Mouse (Mus musculus) midbrain, embryonic 11.5 days (tissue): Measurements from ENCODE around the gene Car2. TPM values are rescaled to one million over a fixed set of nuclear protein-coding genes. Genes with fewer than 3 reads are reported as not detected.
A peak's percentile ranks its signal among the peaks of the same experiment; 100 is the strongest.

Experiments
- ATAC-seq: fragments of 200-750 bp; cut with Nextera tagmentation; 2 replicates; pipeline ENCODE4 v1.8.0; 2017; ENCODE audit warnings: moderate TSS enrichment, moderate library complexity; ENCODE audit not compliant: low FRiP score
- DNase-seq: peaks from one replicate; pipeline ENCODE4 v3.0.0; 2015; ENCODE audit warnings: low spot score; ENCODE audit errors: missing footprints
- H3K27ac ChIP-seq: fragments of 300-500 bp; sonication (generic); 2 replicates; pipeline ENCODE4 v1.5.1; 2014; ENCODE audit warnings: low read depth, low read length
- H3K27me3 ChIP-seq: fragments of 300-500 bp; sonication (generic); 2 replicates; pipeline ENCODE4 v1.6.1; 2014; ENCODE audit warnings: mild to moderate bottlenecking, low read length, moderate library complexity, mixed read lengths; ENCODE audit not compliant: control insufficient read depth, insufficient read depth
- H3K36me3 ChIP-seq: fragments of 300-500 bp; sonication (generic); 2 replicates; pipeline ENCODE4 v1.6.1; 2014; ENCODE audit warnings: mild to moderate bottlenecking, low read length, moderate library complexity, mixed read lengths; ENCODE audit not compliant: control insufficient read depth, insufficient read depth
- H3K4me1 ChIP-seq: fragments of 300-500 bp; sonication (generic); 2 replicates; pipeline ENCODE4 v1.6.1; 2014; ENCODE audit warnings: low read length; ENCODE audit not compliant: control insufficient read depth, insufficient read depth
- H3K4me2 ChIP-seq: fragments of 300-500 bp; sonication (generic); 2 replicates; pipeline ENCODE4 v1.6.1; 2014; ENCODE audit warnings: mild to moderate bottlenecking, moderate library complexity
- H3K4me3 ChIP-seq: fragments of 300-500 bp; sonication (generic); 2 replicates; pipeline ENCODE4 v1.5.1; 2014; ENCODE audit warnings: low read depth, low read length
- H3K9ac ChIP-seq: fragments of 300-500 bp; sonication (generic); 2 replicates; pipeline ENCODE4 v1.6.1; 2014; ENCODE audit warnings: low read length
- H3K9me3 ChIP-seq: fragments of 300-500 bp; sonication (generic); 2 replicates; pipeline ENCODE4 v1.6.1; 2016; ENCODE audit warnings: low read length; ENCODE audit not compliant: control insufficient read depth
- WGBS: fragments of 180-500 bp; shearing (Covaris S2); extraction: QIAGEN DNeasy Blood & Tissue Kit; methylation state at CpG from one replicate; pipeline ENCODE4 v1.1.7; 2014; 5-methylcytosine and 5-hydroxymethylcytosine counted together
- polyA plus RNA-seq: library from polyadenylated mRNA; unstranded; fragments of >200 nt; fragmentation: Nextera tagmentation; extraction: Ambion mirVana; gene quantifications from 2 replicates; pipeline ENCODE4 v1.2.1, GENCODE M21; 2014

Car2 gene
- polyA plus RNA-seq, 1 experiment from 2014 or later, result 108 TPM

DNA sequence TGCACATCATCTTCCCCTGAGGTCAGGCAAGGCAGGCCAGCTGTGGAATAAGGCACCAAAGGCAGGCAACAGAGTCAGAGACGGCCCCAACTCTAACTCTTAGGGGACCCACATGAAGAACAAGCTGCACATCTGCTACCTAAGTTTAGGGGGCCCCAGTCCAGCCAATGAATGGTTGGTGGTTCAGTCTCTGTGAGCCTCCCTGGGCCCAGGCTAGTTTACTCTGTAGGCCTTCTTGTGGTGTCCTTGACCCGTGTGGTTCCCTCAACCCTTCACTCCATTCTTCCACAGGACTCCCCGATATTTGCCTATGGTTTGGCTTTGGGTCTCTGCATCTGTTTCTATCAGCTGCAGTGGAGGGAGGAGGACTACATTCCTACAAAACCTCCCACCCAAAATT is 17.3 kb downstream of the Car2 start:
- no peaks in the 10 kb centered on the region for H3K27me3 ChIP-seq
- H3K4me3 ChIP-seq, result no peak overlapping the region
- no peak for DNase-seq
- 79% methylated on average over 3 of the region's 3 CpGs for WGBS
- peaks cover 6% of the 10 kb centered on the region; the same call in 1 of the 2 replicates for H3K4me1 ChIP-seq
- H3K4me2 ChIP-seq, result no peak overlapping the region
- no peaks in the 10 kb centered on the region for H3K9me3 ChIP-seq
- no peaks in the 10 kb centered on the region for H3K36me3 ChIP-seq
- H3K9ac ChIP-seq, result no peak overlapping the region
- ATAC-seq, result no peak
- no peak overlapping the region for H3K27ac ChIP-seq

DNA sequence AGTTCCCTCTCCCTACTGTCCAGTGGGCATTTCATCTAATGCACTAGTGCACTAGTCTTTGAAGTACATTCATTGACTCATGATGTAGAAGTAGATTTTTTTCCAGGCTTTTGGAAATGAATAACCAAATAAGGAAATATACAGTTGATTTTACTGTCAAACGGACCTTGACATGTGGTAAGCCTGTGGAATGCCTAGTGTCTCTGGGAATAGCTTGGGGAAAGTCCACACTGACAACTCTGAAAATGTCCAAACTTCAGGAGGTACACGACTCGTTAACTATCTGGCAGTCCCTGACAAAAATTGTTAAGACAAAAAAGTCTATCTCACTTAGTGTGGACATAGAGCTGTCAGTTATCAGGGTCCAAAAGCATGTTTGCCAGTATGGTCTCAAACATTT is 18.1 kb downstream of the Car2 start:
- H3K9ac ChIP-seq, result no peak overlapping the region
- H3K4me1 ChIP-seq, result peaks cover 4% of the 10 kb centered on the region; the same call in 1 of the 2 replicates
- H3K9me3 ChIP-seq, result no peaks in the 10 kb centered on the region
- H3K4me3 ChIP-seq, result no peak overlapping the region
- no peak overlapping the region for H3K4me2 ChIP-seq
- 88% methylated on average over 3 of the region's 3 CpGs for WGBS
- ATAC-seq, result no peak
- no peak overlapping the region for H3K27ac ChIP-seq
- DNase-seq, result peak; percentile 19
- no peaks in the 10 kb centered on the region for H3K27me3 ChIP-seq
- no peaks in the 10 kb centered on the region for H3K36me3 ChIP-seq

DNA sequence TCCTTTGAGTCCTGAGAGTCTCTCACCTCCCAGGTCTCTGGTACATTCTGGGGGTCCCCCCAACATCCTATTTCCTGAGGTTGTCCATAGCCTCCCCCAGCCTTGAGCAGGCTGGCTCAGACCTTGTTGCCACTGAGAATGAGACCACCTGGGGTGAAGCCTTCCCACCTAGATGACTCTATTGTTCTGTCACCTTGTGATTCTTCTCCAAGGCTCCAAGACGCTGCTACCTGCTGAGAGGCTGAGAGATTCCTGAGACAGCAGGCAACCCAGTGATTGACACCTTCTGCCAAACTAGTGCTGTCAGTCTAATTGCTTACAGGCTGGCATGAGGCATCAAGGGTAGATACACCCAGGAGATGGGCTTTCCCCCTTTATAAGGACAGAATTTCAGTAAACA is 21.2 kb downstream of the Car2 start:
- ATAC-seq, result no peak
- no peaks in the 10 kb centered on the region for H3K9me3 ChIP-seq
- no peaks in the 10 kb centered on the region for H3K36me3 ChIP-seq
- no peak overlapping the region for H3K27ac ChIP-seq
- H3K4me1 ChIP-seq, result no peaks in the 10 kb centered on the region
- no peak overlapping the region for H3K9ac ChIP-seq
- H3K27me3 ChIP-seq, result no peaks in the 10 kb centered on the region
- DNase-seq, result no peak
- no peak overlapping the region for H3K4me3 ChIP-seq
- H3K4me2 ChIP-seq, result no peak overlapping the region
- WGBS, result 38% methylated on average over 1 of the region's 1 CpGs

DNA sequence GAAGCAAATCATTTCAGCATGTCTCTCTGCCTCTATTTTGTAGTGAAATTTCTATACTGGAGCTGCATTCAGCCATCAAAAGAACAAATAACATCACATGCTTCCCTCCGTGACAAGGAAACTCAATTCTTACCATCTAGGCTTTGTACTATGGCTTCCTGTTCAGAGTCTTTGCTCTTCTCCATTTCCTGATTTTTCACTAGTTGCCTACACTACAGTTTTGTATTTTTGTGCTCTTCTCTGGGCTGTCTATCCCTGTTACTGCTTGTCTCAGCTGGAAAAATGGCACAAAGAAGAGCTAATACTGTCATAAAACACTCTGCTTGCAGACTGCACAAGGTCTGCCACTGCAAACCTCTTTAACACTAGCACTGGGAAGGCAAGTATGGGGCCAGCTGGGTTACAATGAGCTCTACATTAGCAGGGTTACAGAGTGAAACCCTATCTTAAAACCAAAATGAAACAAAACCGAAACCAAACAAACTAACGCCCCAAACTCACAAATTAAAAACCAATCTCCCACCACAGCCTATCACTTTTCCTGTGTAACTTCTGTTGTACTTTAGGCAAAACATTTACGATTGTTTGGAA is 26.0 kb downstream of the Car2 start:
- no peak overlapping the region for H3K27ac ChIP-seq
- DNase-seq (peak; percentile 53), ATAC-seq (no peak)
- H3K27me3 ChIP-seq, result no peaks in the 10 kb centered on the region
- no peak overlapping the region for H3K4me2 ChIP-seq
- no peak overlapping the region for H3K4me3 ChIP-seq
- no peaks in the 10 kb centered on the region for H3K4me1 ChIP-seq
- 88% methylated on average over 4 of the region's 4 CpGs for WGBS
- H3K36me3 ChIP-seq, result no peaks in the 10 kb centered on the region
- no peak overlapping the region for H3K9ac ChIP-seq
- no peaks in the 10 kb centered on the region for H3K9me3 ChIP-seq

DNA sequence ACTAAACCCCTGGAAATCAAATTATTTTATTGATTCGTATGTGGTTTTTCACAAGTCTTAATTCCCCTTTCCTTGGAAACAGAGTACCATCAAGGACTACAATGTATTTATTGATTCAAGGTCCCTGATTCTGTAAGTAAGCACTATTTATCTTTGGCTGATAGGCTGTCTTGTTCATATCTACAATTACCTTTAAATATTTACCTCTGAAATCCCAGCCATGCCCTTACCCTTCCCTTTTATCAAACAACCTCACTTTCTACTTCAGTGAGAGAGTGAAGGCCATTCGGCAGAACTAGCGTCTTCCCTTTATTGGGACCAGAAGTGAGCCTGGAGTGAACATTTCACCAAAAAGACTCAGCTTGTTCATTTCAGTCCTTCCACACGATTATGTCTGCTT is 27.7 kb downstream of the Car2 start:
- H3K27ac ChIP-seq, result no peak overlapping the region
- no peak overlapping the region for H3K4me2 ChIP-seq
- 86% methylated on average over 4 of the region's 4 CpGs for WGBS
- no peaks in the 10 kb centered on the region for H3K36me3 ChIP-seq
- no peak for DNase-seq
- H3K9me3 ChIP-seq, result no peaks in the 10 kb centered on the region
- no peak overlapping the region for H3K4me3 ChIP-seq
- no peaks in the 10 kb centered on the region for H3K27me3 ChIP-seq
- no peak overlapping the region for H3K9ac ChIP-seq
- ATAC-seq, result no peak
- no peaks in the 10 kb centered on the region for H3K4me1 ChIP-seq

DNA sequence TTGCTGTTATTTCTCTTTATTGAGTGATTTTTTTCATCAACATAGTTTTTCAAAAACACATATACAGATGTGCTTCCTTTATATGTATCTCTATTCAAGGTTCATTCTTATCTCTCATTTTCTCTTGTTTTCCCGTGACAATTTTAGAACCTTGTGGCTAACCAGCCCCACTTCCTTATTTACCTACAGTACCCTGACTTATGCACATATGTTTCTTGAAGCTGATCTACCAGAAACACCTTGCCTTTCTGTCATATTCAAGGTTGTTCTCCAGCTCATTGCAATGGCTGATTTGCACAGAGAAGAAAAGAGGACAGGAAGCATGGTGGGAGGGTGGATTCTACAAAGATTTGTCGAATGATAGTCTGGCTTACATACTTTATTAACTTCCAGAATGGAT is 29.3 kb downstream of the Car2 start:
- WGBS, result 93% methylated on average over 2 of the region's 2 CpGs
- DNase-seq (no peak), ATAC-seq (no peak)
- Histone ChIP-seq H3K27ac (no peak overlapping the region), H3K4me3 (no peak overlapping the region), H3K27me3 (no peaks in the 10 kb centered on the region), H3K4me2 (no peak overlapping the region), H3K9ac (no peak overlapping the region), H3K36me3 (no peaks in the 10 kb centered on the region), H3K4me1 (no peaks in the 10 kb centered on the region), H3K9me3 (no peaks in the 10 kb centered on the region)

DNA sequence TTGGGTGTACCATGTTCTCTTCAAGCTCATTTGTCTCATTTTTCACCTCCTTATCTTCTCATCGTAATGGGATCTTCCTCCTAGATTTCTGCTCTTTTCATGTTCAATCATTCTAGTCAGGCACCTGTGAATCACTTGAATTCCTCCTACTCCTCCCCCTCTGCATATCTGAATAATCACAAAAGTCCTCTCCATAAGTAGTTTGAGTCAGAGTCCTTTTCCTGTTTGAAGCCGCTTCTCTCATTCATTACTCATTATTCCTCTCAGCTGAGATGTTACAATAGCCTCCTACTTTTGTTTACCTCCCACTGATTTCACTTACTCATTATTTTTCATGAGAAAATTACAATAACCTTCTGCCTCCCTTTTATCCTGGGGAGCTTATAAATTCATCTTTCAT is 31.2 kb downstream of the Car2 start:
- H3K9ac ChIP-seq, result no peak overlapping the region
- H3K4me3 ChIP-seq, result no peak overlapping the region
- H3K9me3 ChIP-seq, result no peaks in the 10 kb centered on the region
- no peak for DNase-seq
- H3K36me3 ChIP-seq, result no peaks in the 10 kb centered on the region
- 52% methylated on average over 2 of the region's 2 CpGs for WGBS
- no peak for ATAC-seq
- no peak overlapping the region for H3K4me2 ChIP-seq
- H3K4me1 ChIP-seq, result no peaks in the 10 kb centered on the region
- H3K27me3 ChIP-seq, result no peaks in the 10 kb centered on the region
- H3K27ac ChIP-seq, result no peak overlapping the region

DNA sequence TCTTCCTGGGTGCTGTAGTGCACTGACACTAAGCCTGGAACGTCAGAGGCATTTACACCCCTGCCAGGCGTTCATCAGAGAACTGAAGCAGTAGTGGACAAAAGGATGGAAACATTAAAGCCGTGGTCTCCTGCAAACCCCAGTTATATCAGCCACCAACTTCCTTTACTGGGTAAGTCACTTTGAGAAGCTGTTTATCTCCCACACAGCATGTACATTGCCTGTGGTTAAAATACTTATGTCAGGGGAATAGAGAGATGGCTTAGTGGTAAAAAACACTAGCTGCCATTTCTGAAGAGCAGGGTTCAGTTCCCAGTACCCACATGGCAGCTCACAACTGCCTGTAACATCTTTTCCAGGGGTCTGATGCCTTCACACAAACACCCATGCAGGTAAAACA is 58.6 kb downstream of the Car2 start:
- Histone ChIP-seq H3K4me2 (no peak overlapping the region), H3K9ac (no peak overlapping the region), H3K27ac (no peak overlapping the region), H3K9me3 (no peaks in the 10 kb centered on the region), H3K36me3 (no peaks in the 10 kb centered on the region), H3K27me3 (no peaks in the 10 kb centered on the region), H3K4me1 (no peaks in the 10 kb centered on the region), H3K4me3 (no peak overlapping the region)
- DNase-seq (no peak), ATAC-seq (no peak)
- 67% methylated on average over 3 of the region's 3 CpGs for WGBS

DNA sequence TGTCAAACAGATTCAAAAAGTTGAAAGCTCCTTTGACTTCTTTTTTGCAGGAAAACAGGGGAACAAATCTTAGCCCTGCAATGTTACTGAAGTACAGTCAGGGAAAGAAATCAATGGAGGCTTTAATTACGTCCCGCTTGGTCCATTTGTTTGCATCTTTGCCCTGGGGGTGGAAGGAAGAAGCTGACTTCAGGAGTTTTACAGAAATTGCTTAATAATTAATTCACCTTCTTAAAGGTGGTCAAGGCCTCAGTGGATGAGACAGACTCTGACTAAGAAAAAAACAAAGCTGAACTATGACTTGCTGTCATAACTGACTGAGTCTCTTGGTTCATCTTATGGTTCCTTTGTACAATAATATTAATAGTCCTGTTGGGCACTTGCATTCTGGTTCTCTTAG is 59.6 kb downstream of the Car2 start:
- no peaks in the 10 kb centered on the region for H3K4me1 ChIP-seq
- no peak for DNase-seq
- H3K27ac ChIP-seq, result no peak overlapping the region
- H3K9me3 ChIP-seq, result no peaks in the 10 kb centered on the region
- ATAC-seq, result no peak
- no peak overlapping the region for H3K4me2 ChIP-seq
- 83% methylated on average over 2 of the region's 2 CpGs for WGBS
- H3K9ac ChIP-seq, result no peak overlapping the region
- no peaks in the 10 kb centered on the region for H3K27me3 ChIP-seq
- H3K4me3 ChIP-seq, result no peak overlapping the region
- H3K36me3 ChIP-seq, result no peaks in the 10 kb centered on the region
